15 mouse cellular contexts compared by ENCODE assay signal in the genomic region with DNA sequence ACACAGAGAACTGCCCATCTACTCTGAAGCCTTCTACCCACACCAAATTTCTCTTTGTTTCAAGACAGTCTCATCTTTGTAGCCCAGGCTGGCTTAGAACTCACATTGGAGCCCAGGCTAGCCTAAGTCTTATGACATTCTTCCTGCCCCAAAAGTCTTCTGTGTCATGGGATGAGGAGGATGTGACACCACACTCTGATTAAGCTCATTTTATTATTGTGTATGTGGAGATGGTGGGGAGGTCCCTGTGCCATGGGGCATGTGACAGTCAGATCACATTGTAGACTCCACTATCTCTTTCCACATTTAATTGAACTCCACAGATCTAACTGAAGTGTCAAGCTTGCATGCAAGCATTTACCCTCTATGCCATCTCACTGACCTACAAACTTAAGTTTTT.
"Had no signal": no experiment of that assay in that cellular context is flagged by ENCODE, and none has a peak within 500 bp of the region (broad histone marks: within the 10 kb centered on the region; RNA-seq: fewer than 3 reads in every experiment).

No protein-coding gene starts in this region.

- H3K4me1 ChIP-seq: liver, embryonic 12.5 days; liver, embryonic 15.5 days; megakaryocyte, embryonic 14.5 days had no signal

- H3K4me2 ChIP-seq: limb, embryonic 13.5 days; liver, embryonic 12.5 days; liver, embryonic 15.5 days; lung, embryonic 15.5 days; midbrain, embryonic 13.5 days; neural tube, embryonic 13.5 days had no signal

- DNase-seq: layer of hippocampus, adult 9-11 months; liver; thymus, adult 18-20 months had no signal

- H3K36me3 ChIP-seq: liver, embryonic 15.5 days; lung, embryonic 15.5 days; neural tube, embryonic 13.5 days had no signal

- H3K4me3 ChIP-seq: layer of hippocampus, adult 2 months; limb, embryonic 10.5 days; limb, embryonic 13.5 days; liver, embryonic 12.5 days; liver, embryonic 15.5 days; lung, embryonic 15.5 days; megakaryocyte, embryonic 14.5 days; midbrain, embryonic 10.5 days; midbrain, embryonic 13.5 days; myocyte; neural tube, embryonic 13.5 days had no signal

- H3K27me3 ChIP-seq: limb, embryonic 13.5 days; liver, embryonic 12.5 days; liver, embryonic 15.5 days; lung, embryonic 15.5 days; midbrain, embryonic 13.5 days; neural tube, embryonic 13.5 days had no signal

- H3K27ac ChIP-seq: layer of hippocampus, adult 2 months; limb, embryonic 10.5 days; limb, embryonic 13.5 days; liver, embryonic 12.5 days; liver, embryonic 15.5 days; lung, embryonic 15.5 days had no signal

- H3K9ac ChIP-seq: limb, embryonic 13.5 days; liver, embryonic 12.5 days; liver, embryonic 15.5 days; midbrain, embryonic 13.5 days; neural tube, embryonic 13.5 days had no signal

- ATAC-seq: liver, embryonic 12.5 days; midbrain, embryonic 13.5 days; midbrain, embryonic 16.5 days had no signal

- H3K9me3 ChIP-seq: limb, embryonic 10.5 days; limb, embryonic 13.5 days; liver, embryonic 12.5 days; liver, embryonic 15.5 days; lung, embryonic 15.5 days; midbrain, embryonic 10.5 days; midbrain, embryonic 13.5 days; neural tube, embryonic 13.5 days had no signal
